Mouse (Mus musculus) kidney, adult 2 months (tissue): ENCODE measurements around the gene Morf4l1. TPM values are rescaled to one million over a fixed set of nuclear protein-coding genes. Genes with fewer than 3 reads are reported as not detected.

Experiments
- DNase-seq: peaks from one replicate; pipeline ENCODE4 v3.0.0; 2021
- H3K27ac ChIP-seq: fragments of 200-500 bp; 2 replicates; pipeline ENCODE4 v1.5.1; 2012; ENCODE audit warnings: low read depth, low read length, control low read depth, inconsistent platforms; ENCODE audit not compliant: insufficient read depth
- H3K27me3 ChIP-seq: fragments of 200-500 bp; replicated peaks from 2 replicates; pipeline ENCODE4 v1.6.1; 2012; ENCODE audit warnings: mild to moderate bottlenecking, moderate library complexity, low read length, inconsistent platforms; ENCODE audit not compliant: control insufficient read depth, insufficient read depth
- H3K36me3 ChIP-seq: fragments of 200-500 bp; 2 replicates; pipeline ENCODE4 v1.6.1; 2012; ENCODE audit warnings: mild to moderate bottlenecking, moderate library complexity, low read length, inconsistent platforms; ENCODE audit not compliant: control insufficient read depth, insufficient read depth
- H3K4me1 ChIP-seq: fragments of 200-500 bp; 2 replicates; pipeline ENCODE4 v1.6.1; 2011; ENCODE audit warnings: low read length; ENCODE audit not compliant: control insufficient read depth, insufficient read depth
- H3K4me3 ChIP-seq: fragments of 200-500 bp; 2 replicates; pipeline ENCODE4 v1.5.1; 2011; ENCODE audit warnings: mild to moderate bottlenecking, low read depth, low read length, control low read depth; ENCODE audit not compliant: insufficient read depth
- CTCF ChIP-seq: fragments of 200-500 bp; conservative IDR thresholded peaks from 2 replicates; pipeline ENCODE4 v1.5.1; 2011; ENCODE audit warnings: low read depth, mild to moderate bottlenecking, control low read depth, low read length, moderate library complexity, mixed read lengths; ENCODE audit not compliant: insufficient read depth, insufficient read length
- POLR2A ChIP-seq: fragments of 200-500 bp; IDR thresholded peaks from one replicate; pipeline ENCODE4 v1.6.1; 2011; ENCODE audit warnings: low read depth, low read length, control low read depth
- WGBS: fragments of 180-500 bp; shearing (Covaris S2); methylation state at CpG from one replicate; pipeline ENCODE4 v1.1.7; 2018; 5-methylcytosine and 5-hydroxymethylcytosine counted together
- polyA plus RNA-seq: library from polyadenylated mRNA; depleted of rRNA; stranded (reverse); fragments of >200 nt; gene quantifications from 2 replicates; pipeline ENCODE4 v1.2.3, GENCODE M21; 2012; rRNA removed

The Morf4l1 gene
- 91.8 and 126 TPM in 2 replicates for polyA plus RNA-seq

GRCm38 (mm10) chr9:90114567-90115307, at the start of gene Morf4l1:
TSS of gene Morf4l1 (minus strand) at chr9:90114774.
- DNase-seq: peak; percentile 98
- H3K27ac ChIP-seq: peak within 1 kb of the TSS; percentile 99
- H3K4me3 ChIP-seq: peak within 1 kb of the TSS; percentile 92
- TF ChIP-seq POLR2A: no peak
- H3K4me1 ChIP-seq: peaks cover 17% of the 10 kb centered on the region; the same call in 1 of the 2 replicates
- WGBS: under 1% methylated on average over 39 of the region's 40 CpGs
- H3K27me3 ChIP-seq: no peaks in the 10 kb centered on the region
- H3K36me3 ChIP-seq: no peaks in the 10 kb centered on the region

- WGBS: 2% methylated on average over 18 of the region's 18 CpGs
- no peak for TF ChIP-seq CTCF
- no peak for TF ChIP-seq POLR2A
- H3K4me1 ChIP-seq: no peaks in the 10 kb centered on the region
- H3K36me3 ChIP-seq: no peaks in the 10 kb centered on the region
- peak overlapping the region; percentile 78 for H3K4me3 ChIP-seq
- no peaks in the 10 kb centered on the region for H3K27me3 ChIP-seq
- peak; percentile 57 for DNase-seq
- H3K27ac ChIP-seq: no peak overlapping the region
These were observed 49.1 kb upstream of the Morf4l1 start for GRCm38 (mm10) chr9:90163749-90164095.

GRCm38 (mm10) chr9:90162926-90163748, 48.6 kb upstream of the Morf4l1 start, which contains the start of gene Adamts7:
TSS of gene Adamts7 (plus strand) at chr9:90163069.
- Histone ChIP-seq H3K27me3 (no peaks in the 10 kb centered on the region), H3K27ac (no peak within 1 kb of the TSS), H3K36me3 (no peaks in the 10 kb centered on the region), H3K4me3 (peak within 1 kb of the TSS; percentile 78), H3K4me1 (no peaks in the 10 kb centered on the region)
- TF ChIP-seq CTCF: no peak
- no peak for TF ChIP-seq POLR2A
- under 1% methylated on average over 57 of the region's 60 CpGs for WGBS
- peak; percentile 35 for DNase-seq

GRCm38 (mm10) chr9:90162243-90162925, 47.8 kb upstream of the Morf4l1 start:
- TF ChIP-seq CTCF (peak; percentile 26; the same call in 1 of the 2 replicates), POLR2A (no peak)
- WGBS: 14% methylated on average over 23 of the region's 29 CpGs
- H3K27ac ChIP-seq: no peak overlapping the region
- peak overlapping the region; percentile 24; the same call in 1 of the 2 replicates for H3K4me3 ChIP-seq
- DNase-seq: peak; percentile 70
- no peaks in the 10 kb centered on the region for H3K4me1 ChIP-seq
- no peaks in the 10 kb centered on the region for H3K27me3 ChIP-seq
- H3K36me3 ChIP-seq: no peaks in the 10 kb centered on the region

GRCm38 (mm10) chr9:90146869-90147268, 32.3 kb upstream of the Morf4l1 start:
- no peak for DNase-seq
- 71% methylated on average over 5 of the region's 5 CpGs for WGBS
- H3K27me3 ChIP-seq: no peaks in the 10 kb centered on the region

GRCm38 (mm10) chr9:90145788-90146187, 31.2 kb upstream of the Morf4l1 start:
- H3K4me3 ChIP-seq: no peak overlapping the region
- no peak for TF ChIP-seq POLR2A
- TF ChIP-seq CTCF: no peak
- no peaks in the 10 kb centered on the region for H3K27me3 ChIP-seq
- peak; percentile 46 for DNase-seq
- H3K27ac ChIP-seq: no peak overlapping the region
- no peaks in the 10 kb centered on the region for H3K4me1 ChIP-seq
- WGBS: 63% methylated on average over 2 of the region's 2 CpGs
- H3K36me3 ChIP-seq: no peaks in the 10 kb centered on the region

More at GRCm38 (mm10) chr9:90146869-90147268, 32.3 kb upstream of the Morf4l1 start:
- Histone ChIP-seq H3K4me1 (no peaks in the 10 kb centered on the region), H3K4me3 (no peak overlapping the region), H3K36me3 (no peaks in the 10 kb centered on the region), H3K27ac (no peak overlapping the region)
- no peak for TF ChIP-seq CTCF
- no peak for TF ChIP-seq POLR2A
